Mouse (Mus musculus) hindbrain, embryonic 13.5 days (tissue): Measurements from ENCODE around the gene Dydc2. TPM values are rescaled to one million over a fixed set of nuclear protein-coding genes. Genes with fewer than 3 reads are reported as not detected.
"Not testable (repeated sequence)": the region's sequence is repeated elsewhere in the genome, so short reads cannot be mapped to it uniquely, and the experiment has no call there.

Experiments
- ATAC-seq: fragments of 200-750 bp; cut with Nextera tagmentation; 2 replicates; pipeline ENCODE4 v1.8.0; 2017; ENCODE audit warnings: moderate TSS enrichment; ENCODE audit not compliant: low FRiP score
- H3K27ac ChIP-seq: fragments of 300-500 bp; sonication (generic); 2 replicates; pipeline ENCODE4 v1.5.1; 2015; ENCODE audit warnings: inconsistent platforms, mild to moderate bottlenecking, moderate library complexity
- H3K27me3 ChIP-seq: fragments of 300-500 bp; sonication (generic); 2 replicates; pipeline ENCODE4 v1.6.1; 2015; ENCODE audit warnings: mild to moderate bottlenecking, inconsistent platforms
- H3K36me3 ChIP-seq: fragments of 300-500 bp; sonication (generic); 2 replicates; pipeline ENCODE4 v1.6.1; 2015; ENCODE audit warnings: mild to moderate bottlenecking, inconsistent platforms
- H3K4me1 ChIP-seq: fragments of 300-500 bp; sonication (generic); replicated peaks from 2 replicates; pipeline ENCODE4 v1.6.1; 2015; ENCODE audit warnings: inconsistent platforms
- H3K4me2 ChIP-seq: fragments of 300-500 bp; sonication (generic); 2 replicates; pipeline ENCODE4 v1.6.1; 2015; ENCODE audit warnings: inconsistent platforms, mild to moderate bottlenecking, moderate library complexity
- H3K4me3 ChIP-seq: fragments of 300-500 bp; sonication (generic); 2 replicates; pipeline ENCODE4 v1.5.1; 2015; ENCODE audit warnings: mild to moderate bottlenecking, inconsistent platforms
- H3K9ac ChIP-seq: fragments of 300-500 bp; sonication (generic); 2 replicates; pipeline ENCODE4 v1.6.1; 2015; ENCODE audit warnings: mild to moderate bottlenecking, inconsistent platforms
- H3K9me3 ChIP-seq: fragments of 300-500 bp; sonication (generic); 2 replicates; pipeline ENCODE4 v1.6.1; 2016; ENCODE audit warnings: inconsistent platforms
- WGBS: fragments of 180-500 bp; shearing (Covaris S2); methylation state at CpG from one replicate; pipeline ENCODE4 v1.1.7; 2015; 5-methylcytosine and 5-hydroxymethylcytosine counted together
- polyA plus RNA-seq: library from polyadenylated mRNA; unstranded; fragments of >200 nt; fragmentation: Nextera tagmentation; extraction: Ambion mirVana; gene quantifications from 2 replicates; pipeline ENCODE4 v1.2.1, GENCODE M21; 2015

The Dydc2 gene
- polyA plus RNA-seq, 1 experiment from 2014 or later: 1.1 TPM

DNA sequence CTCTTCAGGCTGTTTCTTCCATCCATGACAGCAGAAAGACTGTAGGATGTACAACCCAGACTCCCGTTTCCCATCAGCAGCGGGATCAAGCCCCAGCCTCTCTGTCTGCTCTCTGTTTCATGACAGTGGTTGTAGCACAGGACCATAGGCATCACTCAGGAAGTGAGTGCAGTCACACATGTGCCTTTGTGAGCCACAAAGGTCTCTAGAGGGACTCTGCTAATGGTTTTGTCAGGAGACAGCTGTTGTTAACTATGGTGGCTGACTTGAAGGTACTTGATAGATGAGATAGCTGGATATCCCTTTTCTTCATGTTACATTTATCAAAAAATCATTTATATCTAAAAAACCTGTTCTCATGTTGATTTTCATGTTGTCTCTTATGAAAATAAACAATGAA lies 13.4 kb upstream of the Dydc2 start:
- no peak overlapping the region for H3K27ac ChIP-seq
- no peaks in the 10 kb centered on the region for H3K4me1 ChIP-seq
- ATAC-seq: no peak
- WGBS: 88% methylated on average over 2 of the region's 2 CpGs
- H3K9ac ChIP-seq: no peak overlapping the region
- H3K27me3 ChIP-seq: no peaks in the 10 kb centered on the region
- no peak overlapping the region for H3K4me3 ChIP-seq
- H3K4me2 ChIP-seq: no peak overlapping the region
- no peaks in the 10 kb centered on the region for H3K9me3 ChIP-seq
- no peaks in the 10 kb centered on the region for H3K36me3 ChIP-seq

DNA sequence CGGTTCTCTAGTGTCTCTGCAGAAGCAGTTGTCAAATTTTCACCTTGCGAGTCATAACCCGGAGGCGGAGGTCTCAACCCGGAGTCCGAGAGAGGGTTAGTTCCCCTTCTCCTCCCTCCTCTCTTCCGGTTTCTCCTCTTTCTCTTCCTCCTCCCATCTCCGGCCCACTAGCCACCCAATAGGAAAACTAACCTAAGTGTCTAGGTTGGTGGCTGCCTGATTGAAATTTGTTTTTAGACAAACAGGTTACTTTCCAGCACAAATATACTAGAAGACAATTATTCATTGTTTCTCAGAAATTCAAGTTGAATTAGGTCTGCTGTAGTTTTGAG lies 3.9 kb upstream of the Dydc2 start:
- no peaks in the 10 kb centered on the region for H3K9me3 ChIP-seq
- no peak overlapping the region for H3K27ac ChIP-seq
- WGBS: 2% methylated on average over 8 of the region's 8 CpGs
- H3K4me1 ChIP-seq: peaks cover 10% of the 10 kb centered on the region
- H3K36me3 ChIP-seq: no peaks in the 10 kb centered on the region
- H3K4me2 ChIP-seq: peak overlapping the region; percentile 73
- no peaks in the 10 kb centered on the region for H3K27me3 ChIP-seq
- H3K4me3 ChIP-seq: peak overlapping the region; percentile 48
- peak overlapping the region; percentile 60 for H3K9ac ChIP-seq
- ATAC-seq: peak; percentile 83; the same call in 1 of the 2 replicates

DNA sequence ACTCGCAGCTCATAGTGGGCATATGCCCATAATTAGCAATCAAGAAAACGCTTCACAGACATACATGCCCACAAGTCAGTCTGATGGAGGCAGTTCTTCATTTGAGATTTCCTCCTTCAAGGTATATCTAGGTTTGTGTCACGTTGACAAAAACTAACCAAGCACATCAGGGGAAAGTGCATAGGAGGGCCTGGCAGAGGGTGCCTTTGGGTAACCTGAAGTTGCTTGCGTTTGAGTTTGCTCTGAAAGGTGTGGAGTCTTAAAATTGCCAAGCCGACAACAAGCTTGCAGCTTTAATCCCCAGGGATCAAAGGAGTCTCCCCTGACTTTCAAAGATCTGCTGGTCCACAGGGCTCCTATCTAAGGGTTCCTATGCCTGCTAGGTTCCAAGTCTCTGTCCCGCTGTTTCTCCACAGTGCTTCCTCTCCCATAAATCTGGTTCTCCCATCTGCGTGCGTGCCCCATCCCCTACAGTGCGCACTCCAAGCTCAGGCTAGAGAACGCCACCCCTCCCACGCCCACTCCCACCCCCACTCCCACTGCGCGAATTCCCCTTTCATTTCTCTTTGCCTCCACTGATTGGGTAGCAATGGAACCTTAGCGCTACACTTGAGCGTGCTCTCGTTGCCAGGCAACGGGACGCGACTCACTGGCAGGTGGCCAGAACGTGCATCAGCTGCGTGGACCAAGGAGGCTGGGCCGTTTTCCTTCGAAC lies 3.4 kb upstream of the Dydc2 start, which contains the start of gene Dydc1:
Gene Dydc1 (plus strand): TSS at position 683 of the 715 bp plus-strand sequence.
- peak; percentile 96 for ATAC-seq
- WGBS: 12% methylated on average over 23 of the region's 23 CpGs
- H3K9ac ChIP-seq: peak within 1 kb of the TSS; percentile 60

DNA sequence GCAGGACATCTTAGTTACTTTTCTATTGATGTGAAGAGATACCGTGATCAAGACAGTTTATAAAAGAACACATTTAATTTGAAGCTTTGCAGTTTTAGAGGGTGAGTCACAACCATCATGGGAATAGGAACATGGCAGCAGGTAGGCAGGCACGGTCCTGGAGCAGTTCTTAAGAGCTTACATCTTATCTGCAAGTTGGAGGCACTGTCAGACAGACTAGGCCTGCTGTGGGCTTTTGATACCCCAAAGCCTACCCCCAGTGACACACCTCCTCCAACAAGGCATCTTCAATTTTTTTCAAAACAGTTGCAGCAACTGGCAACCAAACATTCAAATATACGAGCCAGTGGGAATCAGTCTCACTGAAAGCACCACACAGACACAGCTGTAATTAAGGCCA lies 1.3 kb upstream of the Dydc2 start:
- 79% methylated on average over 3 of the region's 3 CpGs for WGBS
- Histone ChIP-seq H3K4me2 (no peak overlapping the region), H3K9me3 (no peaks in the 10 kb centered on the region), H3K4me3 (no peak overlapping the region), H3K27me3 (no peaks in the 10 kb centered on the region), H3K36me3 (no peaks in the 10 kb centered on the region), H3K4me1 (peaks cover 10% of the 10 kb centered on the region), H3K27ac (no peak overlapping the region), H3K9ac (no peak overlapping the region)
- no peak for ATAC-seq

More for the DNA sequence above, 3.4 kb upstream of the Dydc2 start, which contains the start of gene Dydc1:
- Histone ChIP-seq H3K36me3 (no peaks in the 10 kb centered on the region), H3K9me3 (no peaks in the 10 kb centered on the region), H3K4me2 (peak within 1 kb of the TSS; percentile 73), H3K4me3 (peak within 1 kb of the TSS; percentile 48), H3K27me3 (no peaks in the 10 kb centered on the region), H3K27ac (no peak within 1 kb of the TSS), H3K4me1 (peaks cover 10% of the 10 kb centered on the region)

GRCm38 (mm10) chr14:41066416-41066815 lies 2.6 kb downstream of the Dydc2 start:
- Histone ChIP-seq H3K9me3 (no peaks in the 10 kb centered on the region), H3K4me3 (no peak overlapping the region), H3K27me3 (no peaks in the 10 kb centered on the region), H3K36me3 (no peaks in the 10 kb centered on the region), H3K27ac (no peak overlapping the region), H3K4me2 (no peak overlapping the region), H3K9ac (no peak overlapping the region), H3K4me1 (no peaks in the 10 kb centered on the region)
- no peak for ATAC-seq
- 17% methylated on average over 1 of the region's 1 CpGs for whole genome bisulfite sequencing

GRCm38 (mm10) chr14:41065168-41065567 lies 3.8 kb downstream of the Dydc2 start:
- no peaks in the 10 kb centered on the region for H3K36me3 ChIP-seq
- H3K4me3 ChIP-seq: no peak overlapping the region
- no peak overlapping the region for H3K9ac ChIP-seq
- no peak for ATAC-seq
- H3K4me1 ChIP-seq: no peaks in the 10 kb centered on the region
- H3K9me3 ChIP-seq: no peaks in the 10 kb centered on the region
- no peaks in the 10 kb centered on the region for H3K27me3 ChIP-seq
- 82% methylated on average over 1 of the region's 2 CpGs for WGBS
- H3K4me2 ChIP-seq: no peak overlapping the region
- H3K27ac ChIP-seq: no peak overlapping the region

DNA sequence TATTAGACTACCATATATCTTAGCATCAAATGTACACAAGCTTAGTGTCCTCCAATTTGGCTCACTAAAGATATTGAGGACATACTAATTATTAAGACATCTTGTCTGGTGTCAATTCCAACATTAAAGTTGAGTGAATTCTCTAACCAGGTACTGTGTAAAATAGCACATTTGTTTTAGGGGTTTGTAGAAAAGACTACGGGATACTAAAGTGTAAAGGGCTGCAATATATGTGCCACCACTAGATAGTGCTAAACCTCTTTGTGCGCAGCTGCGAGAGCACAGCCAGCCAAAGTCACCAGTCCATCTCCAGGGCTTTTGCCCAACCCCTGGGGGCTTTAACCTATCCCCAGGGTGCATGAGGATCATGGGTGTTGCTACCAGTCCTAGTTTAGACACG lies 15.8 kb downstream of the Dydc2 start:
- H3K9ac ChIP-seq, H3K4me3 ChIP-seq, ATAC-seq, H3K27me3 ChIP-seq, H3K4me1 ChIP-seq, H3K4me2 ChIP-seq, H3K27ac ChIP-seq, H3K9me3 ChIP-seq, H3K36me3 ChIP-seq: not testable (repeated sequence)
- 51% methylated on average over 3 of the region's 4 CpGs for WGBS

GRCm38 (mm10) chr14:41052481-41052880 lies 16.5 kb downstream of the Dydc2 start:
- Histone ChIP-seq H3K27me3 (no peaks in the 10 kb centered on the region), H3K9me3 (no peaks in the 10 kb centered on the region), H3K9ac (no peak overlapping the region), H3K27ac (no peak overlapping the region), H3K4me1 (no peaks in the 10 kb centered on the region), H3K36me3 (no peaks in the 10 kb centered on the region), H3K4me3 (no peak overlapping the region), H3K4me2 (no peak overlapping the region)
- no peak for ATAC-seq
- 80% methylated on average over 5 of the region's 5 CpGs for WGBS

DNA sequence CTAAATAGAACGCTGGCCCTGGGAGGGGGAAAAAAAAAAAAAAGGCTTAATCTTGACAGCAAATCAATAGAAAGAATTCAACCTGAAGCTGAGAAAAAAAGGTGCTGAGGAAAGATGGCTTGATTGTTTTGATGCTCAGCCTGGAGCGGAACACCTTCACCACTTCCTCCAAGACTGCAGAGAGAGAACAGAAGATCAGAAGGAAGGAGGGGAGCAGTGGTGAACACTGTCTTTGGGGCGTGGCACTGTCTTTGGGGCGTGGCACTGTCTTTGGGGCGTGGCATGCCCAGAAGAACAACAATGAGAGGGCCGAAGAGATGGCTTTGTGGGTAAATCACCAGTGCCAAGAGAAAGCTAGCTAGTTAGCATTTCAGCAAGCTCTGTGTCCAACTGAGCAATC lies 18.5 kb downstream of the Dydc2 start:
- 84% methylated on average over 6 of the region's 6 CpGs for WGBS
- no peak overlapping the region for H3K9ac ChIP-seq

DNA sequence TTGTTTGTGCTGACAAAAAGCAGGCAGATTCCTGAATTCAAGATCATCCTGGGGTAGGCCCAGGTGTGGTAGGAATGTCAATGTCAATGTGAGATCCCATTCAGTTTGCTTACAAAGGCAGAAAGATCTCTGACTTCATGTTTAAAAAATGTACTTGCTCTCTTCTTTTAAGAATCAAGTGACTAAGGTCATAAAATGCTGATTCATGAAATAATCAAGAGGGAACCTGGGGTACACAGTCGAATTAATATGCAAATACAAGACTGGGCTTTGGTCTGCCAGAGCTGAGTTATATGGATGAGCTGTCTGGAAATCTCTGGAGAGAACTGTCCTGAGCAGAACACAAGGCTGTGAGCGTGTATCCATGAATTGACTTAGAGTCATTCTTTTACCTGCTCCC lies 21.6 kb downstream of the Dydc2 start:
- no peak for ATAC-seq
- no peak overlapping the region for H3K4me3 ChIP-seq
- H3K27me3 ChIP-seq: no peaks in the 10 kb centered on the region
- no peaks in the 10 kb centered on the region for H3K4me1 ChIP-seq
- H3K36me3 ChIP-seq: no peaks in the 10 kb centered on the region
- 67% methylated on average over 2 of the region's 2 CpGs for WGBS
- H3K9ac ChIP-seq: no peak overlapping the region
- no peak overlapping the region for H3K4me2 ChIP-seq
- H3K9me3 ChIP-seq: no peaks in the 10 kb centered on the region
- no peak overlapping the region for H3K27ac ChIP-seq

More for the DNA sequence above, 18.5 kb downstream of the Dydc2 start:
- Histone ChIP-seq H3K9me3 (no peaks in the 10 kb centered on the region), H3K36me3 (no peaks in the 10 kb centered on the region), H3K4me3 (no peak overlapping the region), H3K27me3 (no peaks in the 10 kb centered on the region), H3K27ac (no peak overlapping the region), H3K4me1 (no peaks in the 10 kb centered on the region), H3K4me2 (no peak overlapping the region)
- no peak for ATAC-seq

DNA sequence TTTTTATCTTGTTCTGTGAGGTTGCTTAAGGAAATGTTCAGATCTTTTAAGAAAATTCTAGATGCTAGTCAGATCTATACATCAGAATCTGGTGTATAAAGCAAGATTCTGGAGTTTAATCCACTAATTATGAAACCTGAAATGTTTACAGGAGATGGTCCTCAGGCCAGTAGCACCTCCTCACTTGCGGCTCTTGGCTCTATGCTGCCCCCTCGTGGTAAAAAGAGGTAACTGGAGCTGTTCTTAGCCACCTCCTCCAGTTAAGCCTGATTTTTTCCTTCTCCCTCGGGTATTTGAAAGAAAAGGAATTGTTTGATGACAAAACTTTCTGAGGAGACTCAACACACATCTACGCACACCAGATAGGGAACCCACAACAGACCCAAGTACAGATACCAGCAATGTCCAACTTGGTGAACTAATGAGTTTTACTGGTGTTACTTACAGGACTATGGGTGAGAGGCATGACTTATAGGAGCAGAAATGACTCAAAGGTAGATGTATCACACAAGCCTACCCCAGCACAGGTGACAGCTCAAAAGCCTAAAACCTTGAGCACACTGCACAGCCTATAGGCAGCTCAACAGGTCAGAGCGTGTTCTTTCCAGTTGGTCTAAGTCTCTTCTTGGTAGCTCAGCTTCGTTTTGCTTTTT lies 33.7 kb downstream of the Dydc2 start:
- no peak overlapping the region for H3K27ac ChIP-seq
- H3K4me2 ChIP-seq: no peak overlapping the region
- no peak overlapping the region for H3K9ac ChIP-seq
- H3K27me3 ChIP-seq: no peaks in the 10 kb centered on the region
- no peaks in the 10 kb centered on the region for H3K9me3 ChIP-seq
- no peaks in the 10 kb centered on the region for H3K36me3 ChIP-seq
- H3K4me1 ChIP-seq: no peaks in the 10 kb centered on the region
- no peak overlapping the region for H3K4me3 ChIP-seq
- WGBS: 36% methylated on average over 6 of the region's 6 CpGs
- peak; percentile 57; the same call in 1 of the 2 replicates for ATAC-seq

DNA sequence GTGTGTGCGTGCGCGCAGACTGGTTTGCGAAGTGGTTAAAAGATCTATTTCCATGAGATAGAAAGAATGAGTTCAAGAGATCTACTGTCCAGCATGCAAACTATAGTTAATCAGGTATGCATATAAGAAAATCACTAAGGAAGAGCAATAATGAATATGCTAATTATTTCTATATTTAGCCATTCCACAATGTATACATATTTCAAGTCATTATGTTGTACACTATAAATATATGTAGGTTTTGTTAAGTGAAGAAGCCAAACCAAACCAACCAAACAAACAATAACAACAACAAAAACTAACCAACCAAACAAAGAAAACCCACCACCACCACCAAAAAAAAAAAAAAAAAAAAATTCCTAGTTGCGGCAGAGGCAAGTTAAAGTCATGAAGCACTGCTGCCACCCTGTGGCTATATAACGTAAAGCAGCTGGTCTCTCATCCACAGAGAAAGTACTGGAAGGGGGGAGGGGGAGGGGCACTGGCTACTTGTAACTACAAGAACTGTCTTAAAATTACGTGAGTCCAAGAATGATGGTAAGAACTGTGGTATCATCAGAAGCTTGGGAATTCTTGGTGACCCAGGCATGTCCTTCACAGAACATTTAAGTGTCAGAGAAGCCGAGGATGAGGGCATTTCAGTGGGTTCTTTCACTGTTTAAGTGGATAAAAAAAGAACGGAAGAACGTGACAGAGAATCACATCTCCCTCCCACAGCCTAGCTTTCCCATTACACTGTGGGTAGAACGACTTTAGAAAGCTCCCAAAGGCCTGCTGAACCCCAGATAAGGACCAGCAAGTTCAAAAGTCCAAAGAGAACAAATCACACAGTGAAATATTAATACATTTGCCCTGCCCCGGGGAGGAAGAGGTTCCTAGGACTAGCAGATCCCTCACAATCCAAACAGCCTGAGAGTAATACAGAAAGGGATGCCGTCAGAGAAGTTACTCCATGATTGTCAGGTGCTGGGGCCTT lies 35.6 kb downstream of the Dydc2 start:
- no peak overlapping the region for H3K4me3 ChIP-seq
- WGBS: 58% methylated on average over 13 of the region's 13 CpGs
- H3K4me1 ChIP-seq: no peaks in the 10 kb centered on the region
- H3K27ac ChIP-seq: no peak overlapping the region
- H3K9ac ChIP-seq: no peak overlapping the region
- no peaks in the 10 kb centered on the region for H3K9me3 ChIP-seq
- no peak overlapping the region for H3K4me2 ChIP-seq
- H3K27me3 ChIP-seq: no peaks in the 10 kb centered on the region
- peak; percentile 57; the same call in 1 of the 2 replicates for ATAC-seq
- no peaks in the 10 kb centered on the region for H3K36me3 ChIP-seq
